Mouse (Mus musculus): ENCODE measurements around the gene Cct8.

The Cct8 gene

GRCm38 (mm10) chr16:87445528-87445927, 50.1 kb downstream of the Cct8 start:
- no peak for DNase-seq (ENCODE audit: low read depth, low spot score)

- DNase-seq (ENCODE audit: low read depth, low spot score) = no peak
Observed at GRCm38 (mm10) chr16:87445110-87445509, 50.6 kb downstream of the Cct8 start.

- DNase-seq (ENCODE audit: low read depth, low spot score) = no peak
Observed at GRCm38 (mm10) chr16:87444071-87444470, 51.6 kb downstream of the Cct8 start.

GRCm38 (mm10) chr16:87443245-87443644, 52.4 kb downstream of the Cct8 start:
- no peak for DNase-seq (ENCODE audit: low read depth, low spot score)

GRCm38 (mm10) chr16:87442291-87442690, 53.4 kb downstream of the Cct8 start:
- DNase-seq (ENCODE audit: low read depth, low spot score) = no peak

- peak; percentile 70 for DNase-seq (ENCODE audit: low read depth, low spot score)
Observed at GRCm38 (mm10) chr16:87441089-87441488, 54.6 kb downstream of the Cct8 start.

GRCm38 (mm10) chr16:87440184-87440686, 55.4 kb downstream of the Cct8 start, which contains the start of gene Rwdd2b:
Rwdd2b (minus strand) TSS chr16:87440573.
- peak; percentile 98 for DNase-seq (ENCODE audit: low read depth, low spot score)

- DNase-seq (ENCODE audit: low read depth, low spot score) = no peak
Observed at GRCm38 (mm10) chr16:87438697-87439096, 57.0 kb downstream of the Cct8 start.

- DNase-seq (ENCODE audit: low read depth, low spot score) = no peak
Observed at GRCm38 (mm10) chr16:87437096-87437495, 58.6 kb downstream of the Cct8 start.

GRCm38 (mm10) chr16:87435411-87436205, 60.1 kb downstream of the Cct8 start:
- no peak for DNase-seq (ENCODE audit: low read depth, low spot score)

- no peak for DNase-seq (ENCODE audit: low read depth, low spot score)
Observed at GRCm38 (mm10) chr16:87434946-87435345, 60.7 kb downstream of the Cct8 start.

GRCm38 (mm10) chr16:87434266-87434665, 61.4 kb downstream of the Cct8 start:
- peak; percentile 53 for DNase-seq (ENCODE audit: low read depth, low spot score)
